Mouse (Mus musculus): ENCODE results near the gene Ackr4. TPM values are rescaled to one million over a fixed set of nuclear protein-coding genes. Genes with fewer than 3 reads are reported as not detected.

Gene Ackr4
- polyA plus RNA-seq, 1 experiment from 2014 or later, result 0.26 TPM

DNA sequence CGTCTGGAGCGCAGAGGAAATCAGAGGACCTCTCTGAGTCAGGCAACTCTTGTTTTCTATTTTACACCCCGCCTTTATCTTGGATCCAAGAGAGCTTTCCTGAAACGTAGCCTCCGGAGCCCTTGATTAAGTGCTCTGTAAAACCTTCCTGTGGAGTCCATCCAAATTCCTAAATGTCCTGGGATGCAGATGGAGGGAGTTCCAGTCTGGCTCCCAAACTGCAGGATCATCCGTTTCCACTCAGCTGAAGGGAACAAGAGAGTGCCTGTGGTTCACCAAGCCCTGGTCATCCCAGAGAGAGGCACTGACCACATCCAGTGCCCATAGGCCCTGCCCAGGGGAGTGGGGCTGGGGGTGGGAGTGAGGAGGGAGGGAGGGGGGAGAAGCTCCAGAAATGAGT lies 24.4 kb downstream of the Ackr4 start:
- H3K4me1 ChIP-seq (replicated peaks), result no peaks in the 10 kb centered on the region
- H3K27me3 ChIP-seq (ENCODE audit: insufficient read depth, poor library complexity, severe bottlenecking), result no peaks in the 10 kb centered on the region
- no peaks in the 10 kb centered on the region for H3K9me3 ChIP-seq
- H3K27ac ChIP-seq, result no peak overlapping the region
- H3K36me3 ChIP-seq, result no peaks in the 10 kb centered on the region
- no peak overlapping the region for H3K4me3 ChIP-seq
- WGBS, result 41% methylated on average over 6 of the region's 6 CpGs
- no peak for DNase-seq (ENCODE audit: low spot score)

DNA sequence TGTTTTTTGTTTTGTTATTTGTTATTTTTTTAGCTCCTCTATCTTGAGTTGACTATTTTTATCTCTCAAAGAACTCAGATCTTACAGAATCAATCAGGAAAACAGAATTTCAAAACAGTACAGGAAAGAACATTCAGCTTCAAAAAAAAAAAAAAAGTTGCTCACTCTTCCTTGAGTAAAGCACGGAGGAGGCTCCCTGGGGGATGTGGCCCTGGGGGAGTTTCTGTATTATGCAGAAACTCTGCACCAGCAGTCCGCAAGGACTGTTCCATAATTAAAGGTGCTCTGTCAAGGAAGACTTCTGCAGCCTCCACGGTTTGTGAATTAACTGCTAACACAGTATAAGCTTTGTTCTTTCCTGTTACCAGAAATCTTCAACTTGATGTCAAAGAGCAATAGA lies 25.3 kb downstream of the Ackr4 start:
- H3K4me3 ChIP-seq, result no peak overlapping the region
- H3K36me3 ChIP-seq, result no peaks in the 10 kb centered on the region
- no peak for DNase-seq (ENCODE audit: low spot score)
- no peaks in the 10 kb centered on the region for H3K4me1 ChIP-seq (replicated peaks)
- H3K27me3 ChIP-seq (ENCODE audit: insufficient read depth, poor library complexity, severe bottlenecking), result no peaks in the 10 kb centered on the region
- H3K27ac ChIP-seq, result no peak overlapping the region
- 33% methylated on average over 3 of the region's 3 CpGs for WGBS
- H3K9me3 ChIP-seq, result no peaks in the 10 kb centered on the region

DNA sequence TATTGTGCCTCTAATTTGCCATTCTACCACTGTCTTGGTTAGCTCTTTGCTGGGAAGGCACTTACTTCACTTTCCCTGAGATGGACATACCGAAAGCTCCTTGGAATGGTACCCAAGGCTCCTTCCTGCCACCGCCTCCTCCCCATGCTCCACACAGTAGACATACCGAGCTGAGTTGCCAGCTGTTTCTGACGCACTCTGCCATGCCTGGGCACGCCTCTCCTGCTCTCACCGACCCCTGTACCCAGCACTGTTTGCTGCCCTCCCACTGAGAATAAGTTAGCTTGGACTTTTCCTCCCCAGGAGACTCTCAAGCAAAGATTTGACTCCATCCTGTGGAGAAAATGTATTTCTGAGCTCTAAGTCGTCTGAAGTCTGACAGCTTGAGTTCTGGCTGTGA lies 25.9 kb downstream of the Ackr4 start:
- 50% methylated on average over 7 of the region's 7 CpGs for WGBS
- Histone ChIP-seq H3K27ac (no peak overlapping the region), H3K9me3 (no peaks in the 10 kb centered on the region), H3K36me3 (no peaks in the 10 kb centered on the region), H3K4me1 (replicated peaks) (no peaks in the 10 kb centered on the region), H3K27me3 (ENCODE audit: insufficient read depth, poor library complexity, severe bottlenecking) (no peaks in the 10 kb centered on the region), H3K4me3 (no peak overlapping the region)
- DNase-seq (ENCODE audit: low spot score), result no peak

DNA sequence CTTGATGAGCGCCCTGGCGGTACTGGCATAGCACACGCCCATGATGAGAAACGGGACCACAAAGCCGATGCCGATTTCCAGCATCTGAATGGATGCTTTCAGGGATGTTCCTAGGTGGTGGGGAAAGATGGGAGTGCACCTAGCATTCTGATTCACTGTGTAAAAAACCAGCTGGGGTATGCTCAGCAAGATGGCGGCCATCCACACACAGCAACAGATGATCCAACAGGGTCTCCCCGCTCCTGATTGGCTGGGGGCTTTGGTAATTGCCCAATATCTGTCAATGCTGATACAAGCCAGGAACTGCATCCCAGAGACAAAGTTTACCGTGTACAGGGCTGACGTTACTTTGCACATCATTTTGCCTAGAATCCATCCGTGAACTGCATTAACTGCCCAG lies 27.7 kb downstream of the Ackr4 start:
- 92% methylated on average over 11 of the region's 11 CpGs for WGBS
- Histone ChIP-seq H3K27me3 (ENCODE audit: insufficient read depth, poor library complexity, severe bottlenecking) (no peaks in the 10 kb centered on the region), H3K36me3 (no peaks in the 10 kb centered on the region), H3K4me1 (replicated peaks) (no peaks in the 10 kb centered on the region), H3K4me3 (no peak overlapping the region), H3K27ac (no peak overlapping the region), H3K9me3 (no peaks in the 10 kb centered on the region)
- DNase-seq (ENCODE audit: low spot score), result no peak

DNA sequence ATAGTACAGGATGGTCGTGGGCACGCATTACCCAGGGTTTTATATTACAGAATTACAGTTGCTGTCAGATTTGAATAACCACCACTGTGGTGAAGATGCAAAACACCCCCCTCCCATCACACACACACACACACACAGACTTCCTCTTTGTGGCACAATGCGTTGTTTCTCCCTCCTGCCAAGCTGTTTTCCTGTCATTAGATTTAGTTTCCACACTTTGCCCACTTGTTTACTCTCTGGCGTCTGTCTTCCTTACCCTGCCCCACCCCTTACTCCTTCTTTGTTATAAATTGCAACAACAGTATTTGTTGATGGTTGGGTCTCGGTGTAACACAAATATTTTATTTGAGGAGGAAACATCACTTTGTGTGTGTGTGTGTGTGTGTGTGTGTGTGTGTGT lies 28.5 kb downstream of the Ackr4 start:
- 82% methylated on average over 5 of the region's 5 CpGs for WGBS
- Histone ChIP-seq H3K36me3 (no peaks in the 10 kb centered on the region), H3K9me3 (no peaks in the 10 kb centered on the region), H3K27me3 (ENCODE audit: insufficient read depth, poor library complexity, severe bottlenecking) (no peaks in the 10 kb centered on the region), H3K27ac (no peak overlapping the region), H3K4me1 (replicated peaks) (no peaks in the 10 kb centered on the region), H3K4me3 (no peak overlapping the region)
- no peak for DNase-seq (ENCODE audit: low spot score)

DNA sequence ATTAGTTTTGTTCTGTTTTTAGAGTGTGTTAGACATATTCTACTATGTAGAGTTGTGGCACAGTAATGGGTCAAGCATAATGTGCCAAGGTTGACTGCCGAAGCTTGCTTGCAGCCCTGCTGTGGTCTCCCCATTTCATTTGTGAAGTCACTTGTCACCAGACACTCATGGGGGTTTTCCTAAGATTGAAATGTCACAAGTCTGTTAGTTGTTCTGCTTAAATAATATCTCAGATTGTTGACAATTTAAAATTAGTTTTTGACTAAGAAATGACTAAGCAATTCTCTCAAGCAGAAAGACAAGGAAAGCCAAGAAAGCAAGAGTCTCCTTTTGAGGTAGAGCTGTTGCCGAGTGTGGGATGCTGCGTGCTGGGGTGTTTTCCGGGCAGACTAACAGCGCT lies 33.8 kb downstream of the Ackr4 start:
- H3K36me3 ChIP-seq, result no peaks in the 10 kb centered on the region
- H3K4me3 ChIP-seq, result no peak overlapping the region
- no peaks in the 10 kb centered on the region for H3K9me3 ChIP-seq
- no peaks in the 10 kb centered on the region for H3K27me3 ChIP-seq (ENCODE audit: insufficient read depth, poor library complexity, severe bottlenecking)
- WGBS, result 95% methylated on average over 5 of the region's 5 CpGs
- no peaks in the 10 kb centered on the region for H3K4me1 ChIP-seq (replicated peaks)
- no peak for DNase-seq (ENCODE audit: low spot score)
- H3K27ac ChIP-seq, result no peak overlapping the region

DNA sequence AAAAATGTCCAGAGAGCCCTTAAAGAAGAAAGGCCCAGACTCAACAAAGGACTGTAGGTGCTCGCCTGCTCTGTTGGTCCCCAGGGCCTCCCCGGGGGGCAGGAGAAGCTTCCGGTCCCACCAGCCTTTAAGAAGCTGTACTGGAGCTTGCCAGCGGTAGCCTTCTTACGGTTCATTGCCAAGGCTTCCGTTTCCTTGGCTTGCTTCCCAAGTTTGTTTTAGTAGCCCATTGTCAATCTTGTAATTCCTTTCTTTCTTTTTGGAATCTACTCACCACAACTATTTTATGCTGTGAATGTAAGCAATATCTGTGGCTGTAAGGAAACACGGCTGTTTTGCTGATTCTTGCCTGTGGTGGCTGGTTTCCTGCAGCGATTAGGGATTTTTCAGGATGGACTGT lies 38.2 kb downstream of the Ackr4 start:
- WGBS, result 86% methylated on average over 8 of the region's 8 CpGs
- Histone ChIP-seq H3K4me1 (replicated peaks) (no peaks in the 10 kb centered on the region), H3K9me3 (no peaks in the 10 kb centered on the region), H3K4me3 (no peak overlapping the region), H3K27ac (no peak overlapping the region), H3K27me3 (ENCODE audit: insufficient read depth, poor library complexity, severe bottlenecking) (no peaks in the 10 kb centered on the region), H3K36me3 (no peaks in the 10 kb centered on the region)
- no peak for DNase-seq (ENCODE audit: low spot score)

DNA sequence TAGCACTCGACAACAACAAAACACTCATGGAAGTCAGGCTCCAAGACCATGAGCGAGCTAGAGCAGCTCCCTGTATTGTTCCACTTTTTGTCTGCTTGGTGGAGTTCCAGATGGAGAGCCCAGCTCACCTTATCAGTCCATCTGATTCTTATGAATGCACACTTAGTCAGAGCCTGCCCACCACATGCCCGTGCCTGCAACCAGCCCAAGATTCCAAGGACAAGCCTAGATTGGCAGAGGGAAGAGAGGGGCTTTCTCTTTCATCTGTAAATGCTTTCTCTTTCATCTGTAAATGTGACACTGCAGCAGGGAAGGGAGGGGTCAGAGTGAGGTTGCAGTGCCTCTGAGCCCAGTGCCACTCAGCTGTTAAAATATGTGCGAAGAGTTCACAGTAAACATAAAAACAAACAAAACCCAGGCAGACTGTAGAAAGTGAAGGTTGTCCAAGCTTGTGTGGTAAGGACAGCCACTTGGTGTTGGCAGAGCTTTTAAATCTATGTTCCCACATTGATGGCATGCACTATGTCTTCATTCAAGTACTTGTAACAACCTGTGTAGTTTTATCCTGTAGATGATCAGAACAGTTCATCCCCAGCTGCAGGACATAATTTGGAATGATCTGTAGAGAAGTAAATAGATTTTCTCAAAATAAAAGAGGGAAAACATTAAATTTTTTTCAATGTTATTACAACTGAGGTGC lies 40.9 kb downstream of the Ackr4 start:
- no peak for DNase-seq (ENCODE audit: low spot score)
- Histone ChIP-seq H3K36me3 (no peaks in the 10 kb centered on the region), H3K27me3 (ENCODE audit: insufficient read depth, poor library complexity, severe bottlenecking) (no peaks in the 10 kb centered on the region), H3K9me3 (no peaks in the 10 kb centered on the region), H3K27ac (no peak overlapping the region), H3K4me3 (no peak overlapping the region), H3K4me1 (replicated peaks) (no peaks in the 10 kb centered on the region)
- WGBS, result 65% methylated on average over 4 of the region's 4 CpGs

DNA sequence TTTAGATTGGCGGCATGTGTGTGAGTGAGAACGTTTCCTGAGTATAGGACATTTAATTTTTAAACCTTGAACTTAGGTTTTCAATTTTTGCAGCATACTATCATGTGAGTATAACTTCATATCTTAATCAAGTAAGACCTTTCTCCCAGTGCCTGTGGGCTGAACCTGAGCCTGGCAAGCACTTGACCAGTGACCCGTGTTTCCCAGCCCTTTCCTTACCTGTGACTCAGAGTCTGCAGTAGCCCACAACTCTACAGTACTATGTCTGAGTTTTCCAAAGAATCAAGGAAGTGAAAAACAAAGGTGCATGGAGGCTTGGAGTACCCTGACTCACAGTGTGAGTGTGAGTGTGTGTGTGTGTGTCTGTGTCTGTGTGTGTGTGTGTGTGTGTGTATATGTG lies 46.7 kb downstream of the Ackr4 start:
- no peak for DNase-seq (ENCODE audit: low spot score)
- WGBS, result 78% methylated on average over 3 of the region's 3 CpGs
- no peak overlapping the region for H3K27ac ChIP-seq

DNA sequence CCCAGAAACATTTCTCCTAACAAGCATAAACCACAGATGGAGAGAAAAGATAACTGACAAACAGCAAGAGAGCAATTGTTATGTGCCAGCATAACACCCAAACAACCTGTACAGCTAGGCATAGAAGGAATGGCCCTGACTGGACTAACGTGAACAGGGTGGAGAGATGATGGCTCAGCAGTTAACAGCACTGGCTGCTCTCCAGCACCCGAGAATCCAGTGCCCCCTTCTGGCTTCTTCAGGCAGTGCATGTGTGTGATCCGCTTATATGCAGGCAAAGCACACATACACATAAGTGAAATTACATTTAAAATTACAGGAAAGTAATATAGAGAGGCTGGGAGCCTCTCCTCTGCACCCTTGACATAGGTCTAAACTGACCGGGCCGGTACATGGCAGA lies 47.4 kb downstream of the Ackr4 start:
- WGBS, result 55% methylated on average over 5 of the region's 5 CpGs

More for the DNA sequence above, 46.7 kb downstream of the Ackr4 start:
- Histone ChIP-seq H3K9me3 (no peaks in the 10 kb centered on the region), H3K36me3 (no peaks in the 10 kb centered on the region), H3K4me3 (no peak overlapping the region), H3K27me3 (ENCODE audit: insufficient read depth, poor library complexity, severe bottlenecking) (no peaks in the 10 kb centered on the region), H3K4me1 (replicated peaks) (no peaks in the 10 kb centered on the region)

DNA sequence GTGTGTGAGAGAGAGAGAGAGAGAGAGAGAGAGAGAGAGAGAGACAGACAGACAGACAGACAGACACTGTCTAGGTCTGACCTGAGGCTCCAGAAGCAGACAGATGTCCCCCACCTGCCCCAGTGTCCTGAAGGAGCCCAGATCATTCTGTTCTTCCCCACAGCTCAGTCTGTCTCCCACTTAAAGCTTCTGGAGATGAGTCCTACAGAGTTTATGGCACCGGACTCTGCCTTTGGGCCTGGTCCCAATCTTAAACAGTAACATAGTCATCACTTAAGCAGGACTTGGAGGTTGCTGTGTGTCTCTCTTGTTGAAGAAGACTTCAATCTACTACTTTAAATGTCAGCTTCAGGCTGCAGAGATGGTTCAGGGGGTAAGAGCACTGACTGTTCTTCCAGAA lies 48.0 kb downstream of the Ackr4 start:
- H3K9me3 ChIP-seq, result no peaks in the 10 kb centered on the region
- no peak overlapping the region for H3K27ac ChIP-seq
- no peaks in the 10 kb centered on the region for H3K36me3 ChIP-seq
- no peaks in the 10 kb centered on the region for H3K4me1 ChIP-seq (replicated peaks)
- no peak for DNase-seq (ENCODE audit: low spot score)
- WGBS, result 93% methylated on average over 1 of the region's 1 CpGs
- H3K27me3 ChIP-seq (ENCODE audit: insufficient read depth, poor library complexity, severe bottlenecking), result no peaks in the 10 kb centered on the region
- no peak overlapping the region for H3K4me3 ChIP-seq

More for the DNA sequence above, 47.4 kb downstream of the Ackr4 start:
- peak; percentile 59 for DNase-seq (ENCODE audit: low spot score)
- Histone ChIP-seq H3K4me3 (no peak overlapping the region), H3K27ac (no peak overlapping the region), H3K36me3 (no peaks in the 10 kb centered on the region), H3K9me3 (no peaks in the 10 kb centered on the region), H3K4me1 (replicated peaks) (no peaks in the 10 kb centered on the region), H3K27me3 (ENCODE audit: insufficient read depth, poor library complexity, severe bottlenecking) (no peaks in the 10 kb centered on the region)

DNA sequence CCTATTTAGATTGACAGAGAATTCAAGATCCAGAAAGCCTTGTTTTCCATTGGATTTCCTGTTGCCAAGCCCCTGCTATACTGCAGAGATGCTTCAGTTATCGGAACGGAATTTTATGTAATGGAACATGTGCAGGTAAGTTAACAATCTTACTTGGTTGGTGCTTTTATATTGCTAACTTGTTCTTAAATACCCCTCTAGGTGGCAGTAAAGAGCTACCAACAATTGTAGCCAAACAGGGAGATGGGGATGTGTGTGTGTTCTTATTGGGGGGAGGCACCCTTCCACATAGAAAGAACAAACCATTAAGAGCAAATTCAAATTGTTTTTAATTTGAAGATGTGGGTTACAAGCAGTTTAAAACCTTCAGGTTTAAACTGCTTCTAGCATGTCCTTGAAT lies 50.9 kb downstream of the Ackr4 start:
- no peak for DNase-seq (ENCODE audit: low spot score)
- no peaks in the 10 kb centered on the region for H3K4me1 ChIP-seq (replicated peaks)
- H3K27ac ChIP-seq, result no peak overlapping the region
- H3K4me3 ChIP-seq, result no peak overlapping the region
- WGBS, result 70% methylated on average over 2 of the region's 2 CpGs
- H3K9me3 ChIP-seq, result no peaks in the 10 kb centered on the region
- H3K27me3 ChIP-seq (ENCODE audit: insufficient read depth, poor library complexity, severe bottlenecking), result no peaks in the 10 kb centered on the region
- H3K36me3 ChIP-seq, result no peaks in the 10 kb centered on the region

DNA sequence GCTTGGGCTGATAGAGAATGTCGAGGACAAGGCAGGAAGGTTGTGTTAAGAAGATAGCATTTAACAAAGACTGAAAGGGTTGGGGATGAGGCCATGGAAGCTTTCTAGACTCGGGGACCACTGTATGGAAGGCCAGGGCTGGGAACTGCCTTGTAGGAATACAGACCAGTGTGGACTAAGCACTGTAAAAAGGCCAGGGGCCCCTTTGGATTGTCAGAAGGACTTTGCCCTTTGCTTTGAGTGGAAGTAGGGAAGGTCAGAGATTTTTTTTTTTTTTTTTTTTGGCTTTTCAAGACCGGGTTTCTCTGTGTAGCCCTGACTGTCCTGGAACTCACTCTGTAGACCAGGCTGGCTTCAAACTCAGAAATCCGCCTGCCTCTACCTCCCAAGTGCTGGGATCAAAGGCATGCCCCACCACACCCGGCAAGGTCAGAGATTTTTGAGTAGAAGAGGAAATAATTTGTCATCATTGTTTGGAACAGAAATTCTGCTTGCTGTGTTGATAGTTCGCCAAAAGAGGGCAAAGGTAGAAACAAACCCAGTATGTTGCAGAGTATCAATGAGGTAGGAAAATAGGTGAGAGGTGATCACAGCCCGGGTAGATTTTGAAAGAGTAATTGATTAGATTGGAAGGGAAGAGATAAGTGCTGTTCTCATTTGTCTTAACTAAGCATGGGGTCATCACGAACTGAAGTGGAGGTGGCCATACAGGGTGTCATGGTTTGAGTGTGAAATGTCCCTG lies 55.7 kb downstream of the Ackr4 start:
- no peak overlapping the region for H3K4me3 ChIP-seq
- no peaks in the 10 kb centered on the region for H3K4me1 ChIP-seq (replicated peaks)
- H3K9me3 ChIP-seq, result no peaks in the 10 kb centered on the region
- H3K36me3 ChIP-seq, result no peaks in the 10 kb centered on the region
- WGBS, result 83% methylated on average over 8 of the region's 8 CpGs
- H3K27me3 ChIP-seq (ENCODE audit: insufficient read depth, poor library complexity, severe bottlenecking), result no peaks in the 10 kb centered on the region
- H3K27ac ChIP-seq, result no peak overlapping the region
- no peak for DNase-seq (ENCODE audit: low spot score)

Measured in hindbrain, embryonic 10.5 days (tissue).